Mouse (Mus musculus) lung, adult 10 weeks (tissue): Measurements from ENCODE around the gene Prl2c1. TPM values are rescaled to one million over a fixed set of nuclear protein-coding genes. Genes with fewer than 3 reads are reported as not detected.

Source experiments
- polyA plus RNA-seq: library from polyadenylated mRNA; stranded (reverse); fragments of 350-450 nt; fragmentation: Illumina TruSeq; extraction: RNeasy Lipid Tissue Mini Kit (QIAGEN cat#74804); gene quantifications from one replicate; pipeline ENCODE4 v1.2.3, GENCODE M21; 2014; ENCODE audit warnings: low read depth, low replicate concordance; ENCODE audit not compliant: insufficient read depth

Prl2c1 gene
- not detected for polyA plus RNA-seq

DNA sequence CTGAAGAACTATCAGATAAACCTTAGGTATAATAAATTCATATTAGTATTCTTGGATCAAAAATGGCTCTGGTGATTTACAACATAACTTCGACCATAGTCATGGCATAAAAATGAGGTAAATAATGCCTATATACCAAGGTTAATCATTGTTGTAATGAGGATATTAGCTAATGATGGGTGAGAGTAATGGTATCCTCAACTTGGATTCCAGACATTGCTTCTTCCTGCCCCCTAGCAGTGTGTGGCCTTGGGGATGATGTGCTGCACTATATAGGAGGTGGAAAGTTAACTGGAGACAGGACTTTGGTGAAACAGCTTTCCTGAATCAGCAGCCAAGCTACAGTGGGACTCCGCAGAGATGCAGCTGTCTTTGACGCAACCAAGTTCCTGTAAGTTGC, at the start of gene Prl2c1:
Gene Prl2c1 (plus strand): TSS at position 301 of the 400 bp plus-strand sequence.

DNA sequence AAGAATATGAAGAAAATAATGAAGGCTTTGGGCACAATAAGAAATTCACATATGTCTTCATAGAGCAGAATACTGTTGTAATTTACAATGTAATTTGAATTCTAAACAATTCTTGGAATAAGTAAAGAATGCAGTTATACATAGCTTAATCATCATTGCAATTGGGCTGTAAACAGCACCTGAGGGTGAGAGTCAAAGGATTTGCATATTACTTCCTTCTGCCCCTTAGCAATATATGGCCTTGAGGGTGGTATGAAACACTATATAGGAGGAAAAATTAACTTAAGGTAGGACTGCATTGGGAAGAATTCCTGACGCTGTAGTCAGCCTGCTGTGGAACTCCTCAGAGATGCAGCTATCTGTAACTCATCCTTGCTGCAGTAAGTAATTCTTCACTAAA, 47.8 kb upstream of the Prl2c1 start, which contains the start of gene Prl2a1:
Gene Prl2a1 (plus strand): TSS at position 301 of the 400 bp plus-strand sequence.

Other genes starting within 250 kb of the Prl2c1 start
- gene Prl7b1, start 238.8 kb upstream of the Prl2c1 start, polyA plus RNA-seq, result not detected
- not detected for gene Prl7a1, start 206.8 kb upstream of the Prl2c1 start, polyA plus RNA-seq
- not detected for gene Prl7a2, start 181.3 kb upstream of the Prl2c1 start, polyA plus RNA-seq
- gene Prl7d1, start 132.6 kb upstream of the Prl2c1 start, polyA plus RNA-seq, result not detected
- gene Prl7c1, start 68.5 kb upstream of the Prl2c1 start, polyA plus RNA-seq, result not detected
- gene Prl2a1, start 47.7 kb upstream of the Prl2c1 start, polyA plus RNA-seq, result not detected
- gene Prl4a1, start 166.9 kb downstream of the Prl2c1 start, polyA plus RNA-seq, result not detected